Mouse (Mus musculus): ENCODE data around the gene Arhgap35. TPM values are rescaled to one million over a fixed set of nuclear protein-coding genes. Genes with fewer than 3 reads are reported as not detected.
"Not testable (repeated sequence)": the region's sequence is repeated elsewhere in the genome, so short reads cannot be mapped to it uniquely, and the experiment has no call there.

Arhgap35 gene
- 28.0 and 29.6 TPM in 2 replicates for polyA plus RNA-seq (2016; fragmentation: Nextera tagmentation; extraction: Ambion mirVana)

- peak; percentile 99 for DNase-seq (ENCODE audit: low spot score)
- Histone ChIP-seq H3K27ac (peak within 1 kb of the TSS; percentile 100), H3K36me3 (0 out of 2 replicates have a peak, but pooled peaks cover 2% of the 10 kb centered on the region), H3K9me3 (no peaks in the 10 kb centered on the region), H3K4me3 (peak within 1 kb of the TSS; percentile 94), H3K27me3 (ENCODE audit: insufficient read depth, poor library complexity, severe bottlenecking) (peaks cover 16% of the 10 kb centered on the region), H3K4me1 (replicated peaks) (peaks cover 55% of the 10 kb centered on the region)
- under 1% methylated on average over 78 of the region's 78 CpGs for WGBS
These were observed at the start of gene Arhgap35 for GRCm38 (mm10) chr7:16614888-16615715. Gene Arhgap35 (minus strand): TSS chr7:16614993.

GRCm38 (mm10) chr7:16644260-16644659, 29.5 kb upstream of the Arhgap35 start:
- Histone ChIP-seq H3K4me3 (no peak overlapping the region), H3K27ac (no peak overlapping the region), H3K9me3 (no peaks in the 10 kb centered on the region)

GRCm38 (mm10) chr7:16643106-16643505, 28.3 kb upstream of the Arhgap35 start:
- not testable (repeated sequence) for H3K27ac ChIP-seq; H3K4me1 ChIP-seq (replicated peaks); H3K9me3 ChIP-seq; H3K27me3 ChIP-seq (ENCODE audit: insufficient read depth, poor library complexity, severe bottlenecking); H3K36me3 ChIP-seq; H3K4me3 ChIP-seq; DNase-seq (ENCODE audit: low spot score)
- whole genome bisulfite sequencing: 60% methylated on average over 4 of the region's 4 CpGs

More at GRCm38 (mm10) chr7:16644260-16644659, 29.5 kb upstream of the Arhgap35 start:
- Histone ChIP-seq H3K27me3 (ENCODE audit: insufficient read depth, poor library complexity, severe bottlenecking) (no peaks in the 10 kb centered on the region), H3K4me1 (replicated peaks) (no peaks in the 10 kb centered on the region), H3K36me3 (no peaks in the 10 kb centered on the region)
- DNase-seq (ENCODE audit: low spot score): no peak
- 78% methylated on average over 12 of the region's 12 CpGs for WGBS

- WGBS: 81% methylated on average over 3 of the region's 3 CpGs
- no peaks in the 10 kb centered on the region for H3K27me3 ChIP-seq (ENCODE audit: insufficient read depth, poor library complexity, severe bottlenecking)
These were observed 24.2 kb upstream of the Arhgap35 start for GRCm38 (mm10) chr7:16639028-16639427.

GRCm38 (mm10) chr7:16635116-16635515, 20.3 kb upstream of the Arhgap35 start:
- 52% methylated on average over 3 of the region's 3 CpGs for whole genome bisulfite sequencing
- Histone ChIP-seq H3K4me1 (replicated peaks) (peaks cover 3% of the 10 kb centered on the region; the same call in 1 of the 2 replicates), H3K27ac (no peak overlapping the region), H3K36me3 (no peaks in the 10 kb centered on the region), H3K27me3 (ENCODE audit: insufficient read depth, poor library complexity, severe bottlenecking) (no peaks in the 10 kb centered on the region), H3K4me3 (no peak overlapping the region), H3K9me3 (no peaks in the 10 kb centered on the region)
- DNase-seq (ENCODE audit: low spot score): no peak

More at GRCm38 (mm10) chr7:16639028-16639427, 24.2 kb upstream of the Arhgap35 start:
- Histone ChIP-seq H3K9me3 (no peaks in the 10 kb centered on the region), H3K4me1 (replicated peaks) (peaks cover 3% of the 10 kb centered on the region; the same call in 1 of the 2 replicates), H3K4me3 (no peak overlapping the region), H3K27ac (no peak overlapping the region), H3K36me3 (no peaks in the 10 kb centered on the region)
- no peak for DNase-seq (ENCODE audit: low spot score)

GRCm38 (mm10) chr7:16633913-16634312, 19.1 kb upstream of the Arhgap35 start:
- DNase-seq (ENCODE audit: low spot score): peak; percentile 14
- 16% methylated on average over 10 of the region's 10 CpGs for WGBS
- not testable (repeated sequence) for H3K4me3 ChIP-seq; H3K27me3 ChIP-seq (ENCODE audit: insufficient read depth, poor library complexity, severe bottlenecking); H3K9me3 ChIP-seq; H3K36me3 ChIP-seq; H3K4me1 ChIP-seq (replicated peaks); H3K27ac ChIP-seq

- Histone ChIP-seq H3K4me3 (no peak overlapping the region), H3K27ac (no peak overlapping the region), H3K27me3 (ENCODE audit: insufficient read depth, poor library complexity, severe bottlenecking) (no peaks in the 10 kb centered on the region), H3K9me3 (no peaks in the 10 kb centered on the region), H3K4me1 (replicated peaks) (peaks cover 3% of the 10 kb centered on the region; the same call in 1 of the 2 replicates), H3K36me3 (no peaks in the 10 kb centered on the region)
- no peak for DNase-seq (ENCODE audit: low spot score)
- WGBS: 70% methylated on average over 4 of the region's 4 CpGs
These were observed 17.1 kb upstream of the Arhgap35 start for GRCm38 (mm10) chr7:16631932-16632331.

- Histone ChIP-seq H3K27ac (no peak overlapping the region), H3K27me3 (ENCODE audit: insufficient read depth, poor library complexity, severe bottlenecking) (no peaks in the 10 kb centered on the region), H3K36me3 (no peaks in the 10 kb centered on the region), H3K4me3 (no peak overlapping the region), H3K4me1 (replicated peaks) (peaks cover 3% of the 10 kb centered on the region; the same call in 1 of the 2 replicates), H3K9me3 (no peaks in the 10 kb centered on the region)
- DNase-seq (ENCODE audit: low spot score): no peak
- WGBS: 77% methylated on average over 4 of the region's 4 CpGs
These were observed 16.2 kb upstream of the Arhgap35 start for GRCm38 (mm10) chr7:16631025-16631424.

- WGBS: 22% methylated on average over 10 of the region's 10 CpGs
- Histone ChIP-seq H3K27ac (no peak overlapping the region), H3K36me3 (no peaks in the 10 kb centered on the region), H3K9me3 (no peaks in the 10 kb centered on the region), H3K4me1 (replicated peaks) (no peaks in the 10 kb centered on the region; the same call in 1 of the 2 replicates), H3K27me3 (ENCODE audit: insufficient read depth, poor library complexity, severe bottlenecking) (no peaks in the 10 kb centered on the region), H3K4me3 (no peak overlapping the region)
- peak; percentile 56 for DNase-seq (ENCODE audit: low spot score)
These were observed 15.0 kb upstream of the Arhgap35 start for GRCm38 (mm10) chr7:16629598-16630296.

GRCm38 (mm10) chr7:16628096-16628771, 13.4 kb upstream of the Arhgap35 start:
- H3K9me3 ChIP-seq: no peaks in the 10 kb centered on the region
- 35% methylated on average over 12 of the region's 12 CpGs for WGBS
- H3K4me1 ChIP-seq (replicated peaks): peaks cover 7% of the 10 kb centered on the region
- peak; percentile 68 for DNase-seq (ENCODE audit: low spot score)
- no peaks in the 10 kb centered on the region for H3K36me3 ChIP-seq
- H3K27ac ChIP-seq: no peak overlapping the region
- H3K4me3 ChIP-seq: no peak overlapping the region
- no peaks in the 10 kb centered on the region for H3K27me3 ChIP-seq (ENCODE audit: insufficient read depth, poor library complexity, severe bottlenecking)

GRCm38 (mm10) chr7:16623687-16624086, 8.9 kb upstream of the Arhgap35 start:
- Histone ChIP-seq H3K9me3 (no peaks in the 10 kb centered on the region), H3K4me1 (replicated peaks) (peaks cover 16% of the 10 kb centered on the region), H3K27ac (no peak overlapping the region), H3K36me3 (no peaks in the 10 kb centered on the region), H3K27me3 (ENCODE audit: insufficient read depth, poor library complexity, severe bottlenecking) (peaks cover 3% of the 10 kb centered on the region), H3K4me3 (no peak overlapping the region)
- DNase-seq (ENCODE audit: low spot score): no peak

GRCm38 (mm10) chr7:16623131-16623530, 8.3 kb upstream of the Arhgap35 start:
- 55% methylated on average over 4 of the region's 4 CpGs for WGBS
- H3K4me1 ChIP-seq (replicated peaks): peaks cover 22% of the 10 kb centered on the region
- no peak overlapping the region for H3K27ac ChIP-seq
- DNase-seq (ENCODE audit: low spot score): no peak
- H3K9me3 ChIP-seq: no peaks in the 10 kb centered on the region
- no peak overlapping the region for H3K4me3 ChIP-seq
- H3K36me3 ChIP-seq: no peaks in the 10 kb centered on the region
- H3K27me3 ChIP-seq (ENCODE audit: insufficient read depth, poor library complexity, severe bottlenecking): peaks cover 9% of the 10 kb centered on the region

Measured in hindbrain, embryonic 10.5 days (tissue).